Mouse (Mus musculus): ENCODE data around the gene Rars2. TPM values are rescaled to one million over a fixed set of nuclear protein-coding genes. Genes with fewer than 3 reads are reported as not detected.

Rars2 gene
- polyA plus RNA-seq, 1 experiment from 2014 or later: 66.6 TPM

- no peaks in the 10 kb centered on the region for H3K4me1 ChIP-seq
- H3K9me3 ChIP-seq (replicated peaks): no peaks in the 10 kb centered on the region
- WGBS: 94% methylated on average over 2 of the region's 2 CpGs
- H3K4me3 ChIP-seq: no peak overlapping the region
- peaks cover 90% of the 10 kb centered on the region for H3K36me3 ChIP-seq
- no peak for DNase-seq (ENCODE audit: low spot score)
- no peaks in the 10 kb centered on the region for H3K27me3 ChIP-seq (ENCODE audit: low read depth, poor library complexity, severe bottlenecking)
- H3K27ac ChIP-seq: no peak overlapping the region
Measured at GRCm38 (mm10) chr4:34659012-34659411, 44.3 kb downstream of the Rars2 start.

- Histone ChIP-seq H3K4me3 (no peak overlapping the region), H3K27me3 (ENCODE audit: low read depth, poor library complexity, severe bottlenecking) (no peaks in the 10 kb centered on the region), H3K36me3 (peaks cover 92% of the 10 kb centered on the region), H3K9me3 (replicated peaks) (no peaks in the 10 kb centered on the region), H3K27ac (no peak overlapping the region), H3K4me1 (no peaks in the 10 kb centered on the region)
- no peak for DNase-seq (ENCODE audit: low spot score)
- 82% methylated on average over 2 of the region's 2 CpGs for WGBS
Measured at GRCm38 (mm10) chr4:34661514-34661913, 46.8 kb downstream of the Rars2 start.

- H3K36me3 ChIP-seq: peaks cover 92% of the 10 kb centered on the region
- no peak overlapping the region for H3K4me3 ChIP-seq
- WGBS: 86% methylated on average over 6 of the region's 6 CpGs
- H3K27ac ChIP-seq: no peak overlapping the region
- DNase-seq (ENCODE audit: low spot score): no peak
- no peaks in the 10 kb centered on the region for H3K4me1 ChIP-seq
- H3K27me3 ChIP-seq (ENCODE audit: low read depth, poor library complexity, severe bottlenecking): no peaks in the 10 kb centered on the region
- no peaks in the 10 kb centered on the region for H3K9me3 ChIP-seq (replicated peaks)
Measured at GRCm38 (mm10) chr4:34661927-34662326, 47.2 kb downstream of the Rars2 start.

DNA sequence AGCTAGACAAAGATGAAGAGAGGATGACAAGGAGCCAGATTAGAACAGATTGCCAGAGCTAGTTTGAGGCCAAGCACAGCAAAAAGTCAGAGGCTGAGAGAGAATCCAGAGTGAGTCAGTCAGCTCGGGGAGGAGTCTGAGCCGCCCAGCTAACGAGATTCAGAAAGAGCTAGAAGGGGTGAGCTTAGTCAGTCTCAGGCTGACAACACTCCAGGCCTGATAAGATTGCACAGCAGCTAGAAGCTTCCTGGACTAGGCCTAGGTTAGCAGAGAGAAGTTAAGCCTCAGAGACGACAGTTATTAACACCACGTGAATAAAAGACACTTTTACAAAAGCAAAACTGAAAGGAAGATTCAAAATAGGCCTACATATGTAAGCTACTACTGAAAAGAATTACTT is 53.2 kb downstream of the Rars2 start:
- H3K4me1 ChIP-seq: no peaks in the 10 kb centered on the region
- 95% methylated on average over 5 of the region's 5 CpGs for WGBS
- no peak for DNase-seq (ENCODE audit: low spot score)
- H3K9me3 ChIP-seq (replicated peaks): no peaks in the 10 kb centered on the region
- H3K4me3 ChIP-seq: no peak overlapping the region
- H3K27me3 ChIP-seq (ENCODE audit: low read depth, poor library complexity, severe bottlenecking): no peaks in the 10 kb centered on the region
- H3K27ac ChIP-seq: no peak overlapping the region
- H3K36me3 ChIP-seq: peaks cover 70% of the 10 kb centered on the region

GRCm38 (mm10) chr4:34673721-34674120 is 59.0 kb downstream of the Rars2 start:
- no peak overlapping the region for H3K27ac ChIP-seq
- 95% methylated on average over 5 of the region's 5 CpGs for WGBS
- DNase-seq (ENCODE audit: low spot score): no peak
- H3K27me3 ChIP-seq (ENCODE audit: low read depth, poor library complexity, severe bottlenecking): no peaks in the 10 kb centered on the region
- peaks cover 51% of the 10 kb centered on the region for H3K36me3 ChIP-seq
- no peaks in the 10 kb centered on the region for H3K9me3 ChIP-seq (replicated peaks)
- no peak overlapping the region for H3K4me3 ChIP-seq
- peaks cover 6% of the 10 kb centered on the region for H3K4me1 ChIP-seq

DNA sequence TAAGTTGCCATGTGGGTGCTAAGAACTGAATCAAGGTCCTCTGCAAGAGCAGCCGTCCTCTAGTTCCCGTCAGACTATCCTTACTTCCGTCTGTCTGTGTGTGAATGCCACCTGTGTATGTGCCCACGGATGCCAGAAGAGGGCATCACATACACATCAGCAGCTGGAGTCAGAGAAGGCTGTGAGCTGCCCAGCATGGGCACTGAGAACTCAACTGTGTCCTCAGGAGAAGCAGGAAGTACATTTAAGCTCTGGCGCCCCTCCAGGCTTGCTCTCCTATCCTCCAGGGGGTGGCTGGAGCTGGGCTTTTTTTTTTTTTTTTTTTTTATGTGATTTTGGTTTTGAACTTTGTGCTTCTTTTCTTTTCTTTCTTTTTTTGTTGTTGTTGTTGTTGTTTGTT is 65.8 kb downstream of the Rars2 start:
- no peak overlapping the region for H3K27ac ChIP-seq
- peaks cover 26% of the 10 kb centered on the region for H3K4me1 ChIP-seq
- H3K9me3 ChIP-seq (replicated peaks): no peaks in the 10 kb centered on the region
- WGBS: 84% methylated on average over 5 of the region's 5 CpGs
- H3K36me3 ChIP-seq: peaks cover 38% of the 10 kb centered on the region
- no peak for DNase-seq (ENCODE audit: low spot score)
- no peak overlapping the region for H3K4me3 ChIP-seq
- no peaks in the 10 kb centered on the region for H3K27me3 ChIP-seq (ENCODE audit: low read depth, poor library complexity, severe bottlenecking)

- Histone ChIP-seq H3K4me1 (peaks cover 31% of the 10 kb centered on the region), H3K27ac (peak within 1 kb of the TSS; percentile 99), H3K36me3 (peaks cover 2% of the 10 kb centered on the region; the same call in 1 of the 2 replicates), H3K9me3 (replicated peaks) (no peaks in the 10 kb centered on the region), H3K4me3 (peak within 1 kb of the TSS; percentile 88), H3K27me3 (ENCODE audit: low read depth, poor library complexity, severe bottlenecking) (no peaks in the 10 kb centered on the region)
- peak; percentile 94 for DNase-seq (ENCODE audit: low spot score)
- WGBS: under 1% methylated on average over 65 of the region's 65 CpGs
Measured at GRCm38 (mm10) chr4:34686874-34687567, 72.3 kb downstream of the Rars2 start, which contains the start of gene Slc35a1. Slc35a1 (minus strand) TSS chr4:34687438.

- peaks cover 22% of the 10 kb centered on the region for H3K4me1 ChIP-seq
- no peak overlapping the region for H3K27ac ChIP-seq
- no peak for DNase-seq (ENCODE audit: low spot score)
- no peaks in the 10 kb centered on the region for H3K36me3 ChIP-seq
- no peaks in the 10 kb centered on the region for H3K27me3 ChIP-seq (ENCODE audit: low read depth, poor library complexity, severe bottlenecking)
- WGBS: 86% methylated on average over 3 of the region's 3 CpGs
- no peak overlapping the region for H3K4me3 ChIP-seq
- no peaks in the 10 kb centered on the region for H3K9me3 ChIP-seq (replicated peaks)
Measured at GRCm38 (mm10) chr4:34688021-34688420, 73.3 kb downstream of the Rars2 start.

- H3K36me3 ChIP-seq: no peaks in the 10 kb centered on the region
- H3K9me3 ChIP-seq (replicated peaks): no peaks in the 10 kb centered on the region
- H3K27ac ChIP-seq: no peak overlapping the region
- no peak overlapping the region for H3K4me3 ChIP-seq
- no peaks in the 10 kb centered on the region for H3K27me3 ChIP-seq (ENCODE audit: low read depth, poor library complexity, severe bottlenecking)
- H3K4me1 ChIP-seq: no peaks in the 10 kb centered on the region
- peak; percentile 72 for DNase-seq (ENCODE audit: low spot score)
- whole genome bisulfite sequencing: 62% methylated on average over 5 of the region's 5 CpGs
Measured at GRCm38 (mm10) chr4:34701528-34701927, 86.8 kb downstream of the Rars2 start.

- H3K27me3 ChIP-seq (ENCODE audit: low read depth, poor library complexity, severe bottlenecking): no peaks in the 10 kb centered on the region
- no peak for DNase-seq (ENCODE audit: low spot score)
- 97% methylated on average over 11 of the region's 11 CpGs for WGBS
Measured at GRCm38 (mm10) chr4:34702231-34702630, 87.5 kb downstream of the Rars2 start.

DNA sequence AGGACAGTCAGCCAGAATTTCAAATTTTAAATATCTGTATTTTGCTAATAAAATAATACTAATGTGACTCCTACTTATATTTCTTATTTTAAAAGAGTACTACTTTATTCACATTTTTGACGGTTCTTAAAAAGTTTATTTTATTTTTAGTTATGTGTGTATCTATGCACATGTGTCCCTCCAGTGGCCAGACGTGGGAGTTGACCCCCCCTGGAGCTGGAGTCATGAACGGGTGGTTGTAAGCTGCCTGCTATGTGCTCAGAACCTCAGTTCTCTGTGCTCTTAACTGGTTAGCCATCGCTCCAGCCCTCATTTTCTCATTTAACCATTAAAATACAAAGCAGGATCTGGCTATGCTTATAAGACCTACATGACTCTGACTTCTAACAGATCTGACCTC is 88.3 kb downstream of the Rars2 start:
- Histone ChIP-seq H3K4me3 (no peak overlapping the region), H3K27ac (no peak overlapping the region), H3K9me3 (replicated peaks) (no peaks in the 10 kb centered on the region), H3K4me1 (no peaks in the 10 kb centered on the region), H3K27me3 (ENCODE audit: low read depth, poor library complexity, severe bottlenecking) (no peaks in the 10 kb centered on the region), H3K36me3 (no peaks in the 10 kb centered on the region)
- DNase-seq (ENCODE audit: low spot score): no peak
- 77% methylated on average over 4 of the region's 4 CpGs for WGBS

More at GRCm38 (mm10) chr4:34702231-34702630, 87.5 kb downstream of the Rars2 start:
- Histone ChIP-seq H3K4me3 (no peak overlapping the region), H3K27ac (no peak overlapping the region), H3K9me3 (replicated peaks) (no peaks in the 10 kb centered on the region), H3K4me1 (no peaks in the 10 kb centered on the region), H3K36me3 (no peaks in the 10 kb centered on the region)

DNA sequence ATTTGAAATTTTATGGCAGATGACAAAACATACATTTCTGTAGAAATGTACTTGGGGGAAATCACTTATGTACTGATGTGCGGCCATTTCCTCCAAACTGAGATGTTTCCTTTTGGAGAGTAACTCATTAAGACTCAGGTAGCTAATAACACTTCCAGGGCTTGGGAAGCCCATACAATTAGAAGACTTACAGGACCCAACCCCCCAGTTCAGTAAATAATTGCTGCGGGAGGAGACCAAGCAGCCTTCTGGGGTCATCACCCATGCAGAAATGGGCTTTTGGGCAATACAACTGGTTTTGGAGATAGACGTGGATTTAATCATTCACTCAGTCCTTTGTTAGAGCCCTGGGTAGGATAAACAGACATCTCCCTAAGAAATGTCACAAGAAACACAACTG is 92.5 kb downstream of the Rars2 start:
- 82% methylated on average over 3 of the region's 3 CpGs for WGBS

DNA sequence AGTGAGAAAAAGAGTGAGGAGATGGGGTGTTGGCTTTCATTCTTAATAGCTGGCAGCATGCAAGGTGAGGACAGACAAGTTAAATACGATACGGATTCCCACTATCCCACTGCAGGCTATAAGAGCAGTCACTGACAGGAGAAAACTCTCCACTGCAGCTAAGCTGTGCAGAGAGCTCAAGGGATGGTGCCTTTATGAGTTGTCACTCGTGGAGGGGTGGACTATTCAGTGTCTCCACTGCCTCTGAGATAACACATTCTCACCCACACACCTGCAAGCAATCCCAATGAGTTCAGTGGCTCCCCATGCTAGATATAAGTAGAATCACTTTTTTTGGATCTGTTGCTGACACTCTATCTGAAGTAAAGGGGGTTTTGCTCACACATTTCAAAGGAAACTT is 93.4 kb downstream of the Rars2 start:
- 77% methylated on average over 3 of the region's 3 CpGs for WGBS
- H3K36me3 ChIP-seq: no peaks in the 10 kb centered on the region

More for the DNA sequence above, 92.5 kb downstream of the Rars2 start:
- Histone ChIP-seq H3K4me1 (no peaks in the 10 kb centered on the region), H3K27me3 (ENCODE audit: low read depth, poor library complexity, severe bottlenecking) (no peaks in the 10 kb centered on the region), H3K36me3 (no peaks in the 10 kb centered on the region), H3K4me3 (no peak overlapping the region), H3K9me3 (replicated peaks) (no peaks in the 10 kb centered on the region), H3K27ac (no peak overlapping the region)
- no peak for DNase-seq (ENCODE audit: low spot score)

More for the DNA sequence above, 93.4 kb downstream of the Rars2 start:
- Histone ChIP-seq H3K9me3 (replicated peaks) (no peaks in the 10 kb centered on the region), H3K4me3 (no peak overlapping the region), H3K27ac (no peak overlapping the region), H3K27me3 (ENCODE audit: low read depth, poor library complexity, severe bottlenecking) (no peaks in the 10 kb centered on the region), H3K4me1 (no peaks in the 10 kb centered on the region)
- no peak for DNase-seq (ENCODE audit: low spot score)
